Mouse (Mus musculus): ENCODE data around the gene Il1r2. TPM values are rescaled to one million over a fixed set of nuclear protein-coding genes. Genes with fewer than 3 reads are reported as not detected.

Gene Il1r2
- polyA plus RNA-seq, 1 experiment from 2014 or later = 0.04 TPM

DNA sequence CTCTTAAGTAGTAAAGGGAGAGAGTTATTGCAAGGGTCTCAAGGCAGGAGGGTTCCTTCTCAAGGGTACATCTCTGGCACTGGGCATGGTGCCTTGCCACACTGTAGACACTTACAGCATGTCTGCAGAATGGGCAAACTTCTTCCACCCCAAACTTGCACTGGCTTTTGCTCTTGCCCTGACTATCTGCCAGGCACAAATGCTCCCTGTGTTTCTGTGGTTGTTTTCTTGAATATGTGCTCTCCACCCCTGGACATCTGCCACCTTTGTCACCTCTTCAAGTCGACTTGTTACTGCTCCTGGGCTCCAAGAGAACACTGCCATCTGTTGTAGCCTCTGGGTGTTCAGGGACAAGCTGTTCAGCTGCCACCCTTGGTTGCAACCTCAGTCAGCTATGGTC lies 57.8 kb downstream of the Il1r2 start:
- ChIA-PET CTCF (no interaction called here), POLR2A (no interaction called here)
- TF ChIP-seq CTCF (IDR thresholded peaks at IDR 0.05) = no peak
- ATAC-seq = no peak
- in situ Hi-C loops (cut with MboI; ENCODE audit: low pct_unique_long_range_greater_than_20kb) = no loop called here
- no peak for DNase-seq (ENCODE audit: low read depth, low spot score)
- H3K27me3 ChIP-seq = no peaks in the 10 kb centered on the region

DNA sequence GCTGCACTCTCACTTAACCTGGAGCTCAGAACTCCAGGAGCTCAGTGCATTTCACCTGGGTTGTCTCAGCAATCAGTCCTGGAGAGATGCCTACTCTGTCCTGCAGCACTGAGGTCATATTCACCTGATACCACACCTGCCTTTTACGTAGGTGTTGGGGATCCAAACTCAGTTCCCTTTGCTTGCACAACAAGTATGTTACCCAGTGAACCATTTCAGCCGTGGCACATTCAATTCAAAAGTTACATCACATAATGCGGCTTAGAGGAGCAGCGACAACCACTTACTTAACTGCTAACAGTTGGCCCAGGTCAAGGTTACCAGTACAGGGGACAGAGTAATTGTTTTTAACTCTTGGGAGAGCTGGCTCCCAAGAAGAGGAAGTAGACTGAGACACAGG lies 58.8 kb downstream of the Il1r2 start:
- DNase-seq (ENCODE audit: low read depth, low spot score) (no peak), ATAC-seq (no peak)
- CTCF ChIA-PET = no interaction called here
- POLR2A ChIA-PET = no interaction called here
- in situ Hi-C loops (cut with MboI; ENCODE audit: low pct_unique_long_range_greater_than_20kb) = no loop called here
- H3K27me3 ChIP-seq = no peaks in the 10 kb centered on the region
- no peak for TF ChIP-seq CTCF (IDR thresholded peaks at IDR 0.05)

DNA sequence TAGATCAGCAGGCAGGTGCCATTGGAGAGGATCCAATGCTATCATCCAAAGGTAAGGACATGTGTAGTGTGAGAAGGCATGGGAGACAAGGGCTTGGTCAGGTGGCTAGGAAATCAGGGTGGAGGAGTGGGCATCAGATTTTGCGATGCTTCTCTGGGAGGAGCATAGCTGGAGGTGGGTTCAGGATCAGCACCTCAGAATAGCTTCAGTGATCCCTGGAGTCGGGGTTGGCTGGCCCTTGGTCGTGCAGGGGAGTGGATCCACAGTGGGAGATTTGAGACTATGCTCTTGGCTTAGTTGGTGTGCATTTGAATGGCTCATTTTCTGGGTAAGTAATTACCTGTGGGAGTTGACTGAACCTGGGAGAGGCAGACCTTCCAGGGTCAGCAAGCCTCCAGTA lies 59.7 kb downstream of the Il1r2 start:
- DNase-seq (ENCODE audit: low read depth, low spot score) (no peak), ATAC-seq (no peak)
- ChIA-PET CTCF (no interaction called here), POLR2A (no interaction called here)
- in situ Hi-C loops (cut with MboI; ENCODE audit: low pct_unique_long_range_greater_than_20kb) = no loop called here
- TF ChIP-seq CTCF (IDR thresholded peaks at IDR 0.05) = no peak
- no peaks in the 10 kb centered on the region for H3K27me3 ChIP-seq

DNA sequence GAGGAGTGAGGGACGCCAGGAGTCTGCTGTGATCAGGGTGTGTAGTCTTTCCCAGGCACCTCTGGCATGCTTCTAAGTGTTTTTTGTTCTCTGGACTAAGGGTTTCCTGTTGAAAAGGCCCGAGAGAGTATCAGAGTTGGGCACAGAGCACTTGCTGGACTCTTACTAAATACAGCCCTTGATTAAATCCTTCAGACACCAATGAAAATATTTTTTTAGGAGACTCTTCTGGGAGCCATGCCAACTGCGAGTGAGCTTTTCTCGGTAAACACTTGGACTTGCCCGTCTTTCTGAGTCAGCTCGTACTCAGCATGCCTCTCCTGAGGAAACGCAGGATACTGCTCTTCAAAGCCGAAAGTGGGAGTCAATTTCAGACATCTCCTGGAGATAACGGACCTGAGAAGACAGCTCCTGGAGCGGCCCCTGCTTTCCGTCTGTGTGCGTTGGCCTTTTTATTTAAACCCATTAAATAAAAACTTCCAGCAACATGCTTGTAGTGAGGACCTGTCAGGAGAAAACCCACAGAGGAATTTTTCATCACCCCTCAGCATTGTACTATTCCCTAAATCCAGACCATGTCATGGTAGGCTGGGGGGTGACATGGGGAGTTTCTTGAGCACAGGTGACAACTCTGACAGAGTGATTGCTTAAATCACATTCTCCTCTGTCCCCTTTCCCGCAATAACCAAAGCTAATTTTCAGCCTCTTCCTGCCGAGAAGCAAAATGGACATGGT lies 66.1 kb downstream of the Il1r2 start:
- in situ Hi-C loops (cut with MboI; ENCODE audit: low pct_unique_long_range_greater_than_20kb) = loop anchor here (5.0 kb wide), 2 partner anchors 32 to 92 kb away; no protein-coding TSS in a partner anchor
- DNase-seq (ENCODE audit: low read depth, low spot score) = peak; percentile 94
- ATAC-seq = peak; percentile 76
- TF ChIP-seq CTCF (IDR thresholded peaks at IDR 0.05) = no peak
- no peaks in the 10 kb centered on the region for H3K27me3 ChIP-seq
- POLR2A ChIA-PET = no interaction called here
- CTCF ChIA-PET = no interaction called here

DNA sequence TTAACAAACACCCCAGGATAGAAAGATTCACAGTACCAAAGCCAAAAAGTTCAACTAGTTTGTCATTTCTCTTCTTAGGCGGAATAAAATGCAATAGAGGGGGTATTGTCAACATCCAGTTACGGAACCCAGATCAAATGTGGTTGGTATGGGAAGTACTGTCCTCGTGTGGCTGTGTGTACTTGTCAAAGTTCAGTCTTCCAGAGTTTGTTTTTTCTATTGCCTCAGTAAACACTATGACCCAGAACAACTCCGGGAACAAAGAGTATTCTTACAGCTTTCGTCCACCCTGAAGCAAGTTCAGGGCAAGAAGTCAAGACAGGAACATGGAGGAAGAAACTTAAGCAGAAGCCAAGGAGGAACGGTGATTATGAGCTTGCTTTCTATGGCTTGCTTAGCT lies 82.2 kb downstream of the Il1r2 start:
- DNase-seq (ENCODE audit: low read depth, low spot score) = no peak
- no peak for TF ChIP-seq CTCF (IDR thresholded peaks at IDR 0.05)
- ATAC-seq = no peak
- in situ Hi-C loops (cut with MboI; ENCODE audit: low pct_unique_long_range_greater_than_20kb) = no loop called here
- CTCF ChIA-PET = interaction anchor here (1.3 kb wide), 1 partner anchor 18 kb away, joined by 3 read pairs; no protein-coding TSS in a partner anchor
- H3K27me3 ChIP-seq = no peaks in the 10 kb centered on the region
- POLR2A ChIA-PET = no interaction called here

DNA sequence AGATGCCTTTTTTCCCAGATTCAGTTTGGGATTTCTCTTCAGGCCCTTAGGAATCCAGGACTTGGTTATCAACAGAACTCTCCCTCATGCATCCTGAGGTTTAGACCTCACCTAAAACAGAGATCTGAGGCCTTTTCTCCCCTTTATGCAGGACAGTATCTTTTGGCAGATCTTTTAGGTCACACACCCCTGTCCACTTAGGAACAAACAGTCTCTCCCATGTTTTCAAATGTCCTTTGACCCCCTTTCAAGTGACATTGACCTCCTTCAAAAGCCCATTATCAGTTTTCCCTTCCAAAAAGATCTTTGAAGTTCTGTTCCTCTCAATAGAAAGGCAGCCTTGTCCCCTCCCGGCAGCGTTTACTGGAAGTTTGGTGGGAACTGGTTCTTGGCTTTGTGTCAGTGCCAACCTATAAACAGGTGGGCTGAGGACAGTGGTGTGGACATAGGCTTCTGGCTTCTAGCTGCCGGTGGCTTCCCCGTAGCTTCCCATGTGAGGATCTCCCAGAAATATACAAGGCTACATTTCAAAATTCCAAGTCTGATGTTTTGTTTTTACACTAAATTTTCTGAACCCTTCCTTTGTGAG lies 89.5 kb downstream of the Il1r2 start:
- H3K27me3 ChIP-seq = no peaks in the 10 kb centered on the region
- ChIA-PET POLR2A (no interaction called here), CTCF (no interaction called here)
- in situ Hi-C loops (cut with MboI; ENCODE audit: low pct_unique_long_range_greater_than_20kb) = no loop called here
- DNase-seq (ENCODE audit: low read depth, low spot score) (no peak), ATAC-seq (no peak)
- no peak for TF ChIP-seq CTCF (IDR thresholded peaks at IDR 0.05)

DNA sequence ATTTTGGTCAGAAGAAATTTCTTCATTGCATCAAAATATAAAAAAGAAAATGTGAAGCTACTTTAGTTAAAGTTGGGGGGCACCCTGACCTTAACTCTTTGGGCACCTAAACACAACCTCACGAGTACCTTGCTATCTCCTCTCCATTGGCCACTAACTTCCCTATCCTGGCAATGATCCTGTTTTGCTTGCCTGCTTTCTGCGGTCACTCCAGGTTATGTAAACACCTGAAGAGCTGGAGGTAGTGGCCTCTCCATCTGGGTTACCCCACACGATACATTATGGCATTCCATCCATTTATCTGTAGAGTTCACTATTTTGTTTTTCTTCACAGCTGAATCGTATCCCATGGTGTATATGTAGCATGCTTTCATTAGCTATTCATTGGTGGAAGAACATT lies 90.5 kb downstream of the Il1r2 start:
- in situ Hi-C loops (cut with MboI; ENCODE audit: low pct_unique_long_range_greater_than_20kb) = no loop called here
- POLR2A ChIA-PET = no interaction called here
- ATAC-seq = no peak
- CTCF ChIA-PET = interaction anchor here (1.2 kb wide), 1 partner anchor 10 kb away, joined by 5 read pairs; no protein-coding TSS in a partner anchor
- no peak for TF ChIP-seq CTCF (IDR thresholded peaks at IDR 0.05)
- DNase-seq (ENCODE audit: low read depth, low spot score) = no peak
- H3K27me3 ChIP-seq = no peaks in the 10 kb centered on the region

DNA sequence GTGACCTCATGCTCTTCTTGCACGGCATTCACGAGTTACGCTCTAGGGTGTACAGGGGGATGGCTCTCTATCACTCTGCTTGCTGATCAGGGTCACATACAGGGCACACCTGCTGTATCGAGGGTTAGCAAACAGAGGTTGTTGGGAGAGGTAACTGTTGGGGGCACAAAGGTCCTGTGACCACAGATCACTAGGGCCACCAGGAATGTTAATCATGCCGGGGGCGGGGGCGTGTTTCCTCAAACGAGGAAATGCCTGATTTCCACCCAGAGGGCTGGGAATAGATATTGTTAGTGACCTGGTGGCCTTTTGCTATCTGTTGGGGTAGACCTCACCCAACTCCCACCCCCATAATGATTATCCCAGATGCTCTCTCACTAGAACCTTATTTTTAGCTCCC lies 93.7 kb downstream of the Il1r2 start:
- CTCF ChIA-PET = no interaction called here
- H3K27me3 ChIP-seq = no peaks in the 10 kb centered on the region

DNA sequence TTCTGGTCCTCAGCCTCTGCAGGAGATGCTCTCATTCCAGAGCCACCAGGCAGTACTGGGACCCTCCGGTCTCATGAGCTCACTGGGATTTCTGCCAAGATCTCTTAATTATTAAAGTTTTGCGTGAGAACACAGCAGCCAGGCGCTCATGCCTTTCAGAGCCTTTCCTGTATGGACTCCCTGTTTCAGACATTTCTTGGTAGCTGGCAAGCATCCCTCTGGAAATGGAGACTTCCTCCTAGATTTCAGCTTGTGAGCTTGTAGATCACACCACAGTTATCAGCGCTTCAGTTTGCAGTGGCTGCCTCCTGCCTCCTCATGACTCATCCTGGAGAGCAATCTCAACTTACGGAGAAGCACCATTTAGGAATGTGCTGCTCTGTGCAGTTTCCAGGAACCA lies 98.0 kb downstream of the Il1r2 start:
- DNase-seq (ENCODE audit: low read depth, low spot score) (peak; percentile 91), ATAC-seq (peak; percentile 93)
- POLR2A ChIA-PET = no interaction called here
- no peak for TF ChIP-seq CTCF (IDR thresholded peaks at IDR 0.05)
- in situ Hi-C loops (cut with MboI; ENCODE audit: low pct_unique_long_range_greater_than_20kb) = loop anchor here (5.0 kb wide), 2 partner anchors 35 to 100 kb away; no protein-coding TSS in a partner anchor
- CTCF ChIA-PET = interaction anchor here (1.1 to 1.4 kb wide), 2 partner anchors 12 to 57 kb away, joined by 3 to 5 read pairs; no protein-coding TSS in a partner anchor
- no peaks in the 10 kb centered on the region for H3K27me3 ChIP-seq

More for the DNA sequence above, 93.7 kb downstream of the Il1r2 start:
- in situ Hi-C loops (cut with MboI; ENCODE audit: low pct_unique_long_range_greater_than_20kb) = no loop called here
- TF ChIP-seq CTCF (IDR thresholded peaks at IDR 0.05) = no peak
- DNase-seq (ENCODE audit: low read depth, low spot score) (no peak), ATAC-seq (no peak)
- POLR2A ChIA-PET = no interaction called here

DNA sequence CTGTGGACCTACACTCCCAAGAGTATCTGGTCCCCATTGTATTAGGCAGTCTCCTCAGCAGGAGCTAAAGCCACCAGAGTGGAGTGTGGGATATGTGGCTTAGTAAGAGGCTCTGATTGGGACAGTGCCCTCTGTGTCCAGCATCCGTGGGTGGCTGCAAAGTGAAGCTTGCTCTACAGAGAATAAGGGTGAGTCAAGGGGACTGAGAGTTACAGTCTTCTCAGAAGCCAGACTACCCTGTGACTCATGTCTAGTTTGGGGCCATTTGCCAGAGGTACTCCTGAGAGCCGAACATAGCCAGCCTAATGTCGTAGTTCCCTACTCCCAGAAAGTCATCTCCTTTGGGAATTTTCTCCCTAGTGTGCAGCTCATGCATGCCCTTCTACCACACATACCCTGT lies 100.3 kb downstream of the Il1r2 start:
- peak; percentile 81 for DNase-seq (ENCODE audit: low read depth, low spot score)

More for the DNA sequence above, 100.3 kb downstream of the Il1r2 start:
- no peaks in the 10 kb centered on the region for H3K27me3 ChIP-seq
- in situ Hi-C loops (cut with MboI; ENCODE audit: low pct_unique_long_range_greater_than_20kb) = loop anchor here (5.0 kb wide), 2 partner anchors 37 to 98 kb away; no protein-coding TSS in a partner anchor
- peak; percentile 78 for ATAC-seq
- POLR2A ChIA-PET = interaction anchor here (0.6 kb wide), 1 partner anchor 8 kb away, joined by 5 read pairs; no protein-coding TSS in a partner anchor
- TF ChIP-seq CTCF (IDR thresholded peaks at IDR 0.05) = no peak
- CTCF ChIA-PET = interaction anchor here (1.2 to 1.5 kb wide), 3 partner anchors 10 to 19 kb away, joined by 3 to 5 read pairs (median 3); no protein-coding TSS in a partner anchor

Other genes starting within 250 kb of the Il1r2 start
- gene Map4k4, start 173.2 kb upstream of the Il1r2 start, polyA plus RNA-seq (2021) = 173 TPM
- 32.6 TPM for gene Il1r1, start 151.0 kb downstream of the Il1r2 start, polyA plus RNA-seq (2021)

All from Patski (cell line).